Mouse (Mus musculus) small intestine, adult 2 months (tissue): Measurements from ENCODE around the gene Mroh8.

Experiments
- CTCF ChIP-seq: fragments of 200-500 bp; IDR thresholded peaks from 2 replicates; pipeline ENCODE4 v1.5.1; 2012; ENCODE audit warnings: low read depth, mild to moderate bottlenecking, control low read depth, inconsistent platforms, low read length, moderate library complexity, mixed read lengths; ENCODE audit not compliant: insufficient replicate concordance, insufficient read length; ENCODE audit errors: extremely low read depth
- POLR2A ChIP-seq: fragments of 200-500 bp; IDR thresholded peaks from 2 replicates; pipeline ENCODE4 v1.6.1; 2012; ENCODE audit warnings: low read depth, mild to moderate bottlenecking, control low read depth, inconsistent platforms, low read length, moderate library complexity

DNA sequence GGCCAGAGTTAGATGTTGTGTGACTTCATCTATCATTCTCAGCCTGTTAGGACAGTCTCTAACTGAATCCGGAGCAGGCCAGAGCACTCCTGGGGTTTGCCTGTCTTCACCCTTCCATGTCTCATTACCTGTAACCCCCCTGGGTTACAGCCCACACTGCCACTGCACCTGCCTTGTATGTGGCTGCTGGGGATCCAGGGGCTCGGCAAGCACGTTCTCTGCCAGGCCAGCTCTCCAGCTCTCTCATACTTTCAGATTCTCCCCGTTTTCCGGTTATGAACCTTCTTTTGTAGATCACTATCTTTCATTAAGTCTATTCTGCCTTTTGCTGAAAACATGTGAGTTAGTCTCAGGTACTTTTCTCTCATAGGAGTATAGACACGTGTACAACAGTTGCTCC is 77.0 kb downstream of the Mroh8 start:
- TF ChIP-seq CTCF: no peak
- no peak for TF ChIP-seq POLR2A
